Mouse (Mus musculus) lung, adult 2 months (tissue): Measurements from ENCODE around the gene Skint3. TPM values are rescaled to one million over a fixed set of nuclear protein-coding genes. Genes with fewer than 3 reads are reported as not detected.
"Not testable (repeated sequence)": the region's sequence is repeated elsewhere in the genome, so short reads cannot be mapped to it uniquely, and the experiment has no call there.

Experiments used
- DNase-seq: peaks from one replicate; pipeline ENCODE4 v3.0.0; 2022
- H3K4me1 ChIP-seq: fragments of 200-500 bp; 2 replicates; pipeline ENCODE4 v1.6.1; 2011; ENCODE audit warnings: low read length; ENCODE audit not compliant: control insufficient read depth, insufficient read depth
- H3K4me3 ChIP-seq: fragments of 200-500 bp; replicated peaks from 2 replicates; pipeline ENCODE3; 2011; ENCODE audit warnings: low read depth, mild to moderate bottlenecking, control low read depth, low read length; ENCODE audit errors: extremely low read depth
- CTCF ChIP-seq: fragments of 200-500 bp; IDR thresholded peaks from 2 replicates; pipeline ENCODE4 v1.5.1; 2011; ENCODE audit warnings: mild to moderate bottlenecking, low read length, control low read depth; ENCODE audit not compliant: insufficient read depth
- POLR2A ChIP-seq: fragments of 200-500 bp; IDR thresholded peaks from 2 replicates; pipeline ENCODE4 v1.6.1; 2011; ENCODE audit warnings: low read depth, mild to moderate bottlenecking, control low read depth, low read length, borderline replicate concordance; ENCODE audit errors: extremely low read depth
- WGBS: fragments of 180-500 bp; shearing (Covaris S2); methylation state at CpG from one replicate; pipeline ENCODE4 v1.1.7; 2018; 5-methylcytosine and 5-hydroxymethylcytosine counted together
- polyA plus RNA-seq: library from polyadenylated mRNA; depleted of rRNA; stranded (reverse); fragments of >200 nt; gene quantifications from 2 replicates; pipeline ENCODE4 v1.2.3, GENCODE M21; 2012; rRNA removed

Gene Skint3
- polyA plus RNA-seq = 0.38 TPM in 1 of 2 replicates, not detected in the other

- no peak for DNase-seq
- TF ChIP-seq CTCF (no peak), POLR2A (no peak)
- WGBS = 78% methylated on average over 1 of the region's 1 CpGs
- Histone ChIP-seq H3K4me3 (no peak within 1 kb of the TSS), H3K4me1 (no peaks in the 10 kb centered on the region)
Measured at GRCm38 (mm10) chr4:112231945-112232344, at the start of gene Skint3. Gene Skint3 (plus strand): TSS chr4:112232245.

GRCm38 (mm10) chr4:112243416-112243815 lies 11.4 kb downstream of the Skint3 start:
- no peak for DNase-seq
- Histone ChIP-seq H3K4me1 (no peaks in the 10 kb centered on the region), H3K4me3 (no peak overlapping the region)
- WGBS = 54% methylated on average over 1 of the region's 1 CpGs
- TF ChIP-seq CTCF = no peak
- TF ChIP-seq POLR2A = no peak

GRCm38 (mm10) chr4:112243951-112244350 lies 11.9 kb downstream of the Skint3 start:
- 77% methylated on average over 3 of the region's 3 CpGs for WGBS
- TF ChIP-seq CTCF (no peak), POLR2A (no peak)
- no peak overlapping the region for H3K4me3 ChIP-seq
- no peaks in the 10 kb centered on the region for H3K4me1 ChIP-seq
- no peak for DNase-seq

- no peak for DNase-seq
- 64% methylated on average over 5 of the region's 5 CpGs for WGBS
- Histone ChIP-seq H3K4me1 (no peaks in the 10 kb centered on the region), H3K4me3 (no peak overlapping the region)
- TF ChIP-seq CTCF (no peak), POLR2A (no peak)
Measured at GRCm38 (mm10) chr4:112256022-112256421, 24.0 kb downstream of the Skint3 start.

GRCm38 (mm10) chr4:112287178-112287974 lies 55.3 kb downstream of the Skint3 start:
- no peak for DNase-seq
- Histone ChIP-seq H3K4me3 (no peak overlapping the region), H3K4me1 (no peaks in the 10 kb centered on the region)
- WGBS = 78% methylated on average over 12 of the region's 12 CpGs
- TF ChIP-seq CTCF = no peak

DNA sequence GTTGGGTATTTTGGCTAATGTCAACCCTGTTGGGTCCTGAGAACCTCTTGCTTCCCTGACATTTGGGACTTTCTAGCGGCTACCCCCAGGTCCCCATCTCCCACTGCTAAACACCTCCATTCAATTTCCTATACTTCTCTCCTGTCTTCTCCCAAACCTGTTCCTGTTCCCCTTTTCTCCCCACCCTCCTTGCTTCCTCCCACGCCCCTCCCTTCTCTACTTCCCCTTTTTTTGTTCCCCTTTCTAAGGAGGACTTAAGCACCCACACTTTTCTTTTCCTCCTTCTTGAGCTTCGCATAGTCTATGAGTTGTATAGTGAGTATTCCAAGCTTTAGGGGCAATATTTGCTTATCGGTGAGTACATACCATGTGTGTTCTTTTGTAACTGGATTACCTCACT lies 56.4 kb downstream of the Skint3 start:
- DNase-seq = no peak
- Histone ChIP-seq H3K4me3 (no peak overlapping the region), H3K4me1 (no peaks in the 10 kb centered on the region)
- 77% methylated on average over 4 of the region's 4 CpGs for WGBS
- no peak for TF ChIP-seq POLR2A
- no peak for TF ChIP-seq CTCF

DNA sequence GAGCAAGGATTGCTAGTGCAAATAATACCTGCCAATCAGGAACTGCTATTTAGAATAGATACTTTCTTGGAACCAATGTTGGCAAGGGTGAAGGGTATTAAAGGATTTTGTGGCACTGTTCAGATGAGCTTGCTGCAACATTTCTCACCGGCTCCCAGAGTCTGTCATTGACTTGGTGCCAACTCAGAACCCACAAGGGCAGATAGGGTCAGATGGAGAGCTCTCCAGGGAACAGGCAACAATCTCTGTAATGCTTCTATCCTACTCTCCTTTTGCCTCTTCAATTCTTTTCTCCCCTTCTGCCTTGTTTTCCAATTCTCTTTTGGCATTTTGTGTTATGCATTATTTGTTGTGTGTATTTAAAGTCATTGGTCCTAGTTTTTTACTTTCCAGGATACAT lies 70.3 kb downstream of the Skint3 start:
- WGBS = 67% methylated on average over 1 of the region's 1 CpGs
- TF ChIP-seq POLR2A (no peak), CTCF (no peak)

DNA sequence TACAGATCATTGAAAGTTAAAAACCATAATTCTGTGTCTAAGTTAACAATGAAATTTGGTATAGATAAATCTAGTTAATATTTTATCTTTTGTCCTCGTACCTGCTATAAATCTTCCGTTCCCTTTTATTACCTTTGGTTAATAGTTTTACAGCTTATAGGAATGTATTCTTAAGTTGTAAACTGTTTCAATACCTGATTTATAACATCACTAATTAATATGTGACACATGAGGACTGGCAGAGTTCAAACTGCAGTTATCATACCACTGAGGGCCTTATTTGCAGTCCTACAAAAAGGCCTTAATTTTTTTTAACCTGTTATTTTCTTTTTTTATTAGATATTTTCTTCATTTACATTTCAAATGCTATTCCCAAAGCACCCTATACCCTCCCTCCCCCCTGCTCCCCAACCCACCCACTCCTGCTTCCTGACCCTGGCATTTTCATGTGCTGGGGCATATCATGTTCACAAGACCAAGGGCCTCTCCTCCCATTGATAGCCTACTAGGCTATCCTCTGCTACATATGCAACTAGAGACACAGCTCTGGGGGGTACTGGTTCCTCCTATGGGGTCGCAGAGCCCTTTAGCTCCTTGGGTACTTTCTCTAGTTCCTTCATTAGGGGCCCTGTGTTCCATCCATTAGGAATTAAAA lies 70.9 kb downstream of the Skint3 start:
- WGBS = 78% methylated on average over 3 of the region's 3 CpGs
- no peak for DNase-seq
- Histone ChIP-seq H3K4me1 (no peaks in the 10 kb centered on the region), H3K4me3 (no peak overlapping the region)
- TF ChIP-seq POLR2A (no peak), CTCF (no peak)

More for the DNA sequence above, 70.3 kb downstream of the Skint3 start:
- H3K4me3 ChIP-seq = no peak overlapping the region
- H3K4me1 ChIP-seq = no peaks in the 10 kb centered on the region
- DNase-seq = no peak

GRCm38 (mm10) chr4:112349111-112349510 lies 117.1 kb downstream of the Skint3 start:
- 86% methylated on average over 17 of the region's 17 CpGs for WGBS
- H3K4me1 ChIP-seq, DNase-seq: not testable (repeated sequence)

More at GRCm38 (mm10) chr4:112349111-112349510, 117.1 kb downstream of the Skint3 start:
- not testable (repeated sequence) for H3K4me3 ChIP-seq

Other genes starting within 250 kb of the Skint3 start
- 0.32 TPM in 1 of 2 replicates, not detected in the other for gene Skint1, start 226.0 kb upstream of the Skint3 start, polyA plus RNA-seq
- gene Skint4, start 160.2 kb upstream of the Skint3 start, polyA plus RNA-seq = not detected in 2 replicates
- not detected in 2 replicates for gene Skint9, start 201.7 kb downstream of the Skint3 start, polyA plus RNA-seq